Mouse (Mus musculus) neural tube, embryonic 15.5 days (tissue): Measurements from ENCODE around the gene Fam47c. TPM values are rescaled to one million over a fixed set of nuclear protein-coding genes. Genes with fewer than 3 reads are reported as not detected.

ENCODE experiments used
- ATAC-seq: fragments of 200-750 bp; cut with Nextera tagmentation; 2 replicates; pipeline ENCODE4 v1.8.0; 2017; ENCODE audit warnings: mild to moderate bottlenecking, moderate TSS enrichment, moderate library complexity; ENCODE audit not compliant: low FRiP score
- H3K27ac ChIP-seq: fragments of 300-500 bp; sonication (generic); replicated peaks from 2 replicates; pipeline ENCODE4 v1.5.1; 2015; ENCODE audit warnings: mild to moderate bottlenecking, inconsistent platforms
- H3K27me3 ChIP-seq: fragments of 300-500 bp; sonication (generic); replicated peaks from 2 replicates; pipeline ENCODE4 v1.6.1; 2015; ENCODE audit warnings: inconsistent platforms
- H3K36me3 ChIP-seq: fragments of 300-500 bp; sonication (generic); 2 replicates; pipeline ENCODE4 v1.6.1; 2015; ENCODE audit warnings: inconsistent platforms
- H3K4me1 ChIP-seq: fragments of 300-500 bp; sonication (generic); 2 replicates; pipeline ENCODE4 v1.6.1; 2015; ENCODE audit warnings: inconsistent platforms
- H3K4me2 ChIP-seq: fragments of 300-500 bp; sonication (generic); 2 replicates; pipeline ENCODE4 v1.6.1; 2015; ENCODE audit warnings: inconsistent platforms, mild to moderate bottlenecking, moderate library complexity
- H3K4me3 ChIP-seq: fragments of 300-500 bp; sonication (generic); replicated peaks from 2 replicates; pipeline ENCODE4 v1.5.1; 2015; ENCODE audit warnings: mild to moderate bottlenecking, inconsistent platforms
- H3K9ac ChIP-seq: fragments of 300-500 bp; sonication (generic); replicated peaks from 2 replicates; pipeline ENCODE4 v1.6.1; 2015; ENCODE audit warnings: mild to moderate bottlenecking, inconsistent platforms
- H3K9me3 ChIP-seq: fragments of 300-500 bp; sonication (generic); replicated peaks from 2 replicates; pipeline ENCODE4 v1.6.1; 2016; ENCODE audit warnings: inconsistent platforms
- WGBS: fragments of 180-500 bp; shearing (Covaris S2); methylation state at CpG from one replicate; pipeline ENCODE4 v1.1.7; 2015; ENCODE audit warnings: mixed read lengths; 5-methylcytosine and 5-hydroxymethylcytosine counted together
- polyA plus RNA-seq: library from polyadenylated mRNA; unstranded; fragments of >200 nt; fragmentation: Nextera tagmentation; extraction: Ambion mirVana; gene quantifications from 2 replicates; pipeline ENCODE4 v1.2.1, GENCODE M21; 2015

The Fam47c gene
- polyA plus RNA-seq, result not detected in 2 replicates

DNA sequence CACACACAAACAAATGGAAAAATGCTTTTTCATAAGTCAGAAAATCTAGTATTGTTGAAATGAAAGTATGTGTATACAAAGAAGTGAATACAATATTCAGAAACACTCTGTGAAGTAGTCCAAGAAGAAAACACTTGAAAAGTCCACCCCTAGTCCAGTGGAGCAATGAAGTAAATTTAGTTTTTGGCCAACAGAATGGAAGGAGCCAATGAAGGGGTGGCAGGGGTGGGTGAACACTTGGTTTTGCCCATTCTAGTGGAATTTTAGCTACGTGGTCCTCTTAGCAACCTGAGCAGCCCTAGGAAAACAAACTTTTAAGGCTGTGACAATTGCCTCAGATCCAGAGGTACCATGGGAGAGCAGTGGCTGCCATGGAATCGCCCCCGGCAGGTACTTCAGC, at the start of gene Fam47c:
Gene Fam47c, plus strand, starts transcription at position 301 of the 400 bp plus-strand sequence.
- Histone ChIP-seq H3K4me2 (no peak within 1 kb of the TSS), H3K9me3 (no peaks in the 10 kb centered on the region; the same call in 1 of the 2 replicates), H3K27me3 (no peaks in the 10 kb centered on the region), H3K4me3 (no peak within 1 kb of the TSS), H3K27ac (no peak within 1 kb of the TSS), H3K9ac (no peak within 1 kb of the TSS), H3K4me1 (no peaks in the 10 kb centered on the region), H3K36me3 (no peaks in the 10 kb centered on the region)
- WGBS, result 96% methylated on average over 3 of the region's 3 CpGs
- no peak for ATAC-seq

DNA sequence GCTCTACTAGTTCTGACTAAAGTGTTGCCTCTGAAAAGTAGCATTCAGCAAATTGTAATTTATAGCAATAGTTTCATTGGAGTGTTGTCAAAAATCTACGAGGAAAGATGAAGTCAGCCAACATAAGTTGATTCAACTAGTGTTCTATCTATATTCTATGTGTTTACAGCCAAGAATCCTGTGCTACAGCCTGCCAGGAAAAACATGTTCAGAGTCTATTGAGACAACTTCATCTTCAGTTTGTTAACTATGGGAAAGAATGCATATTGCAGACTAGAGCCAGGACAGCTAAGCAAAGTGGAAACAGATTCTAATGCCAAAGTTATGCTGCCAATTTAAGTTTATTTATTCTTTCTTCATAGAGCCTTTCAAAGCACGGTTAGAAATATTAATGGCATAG, 31.8 kb downstream of the Fam47c start:
- Histone ChIP-seq H3K4me2 (no peak overlapping the region), H3K9ac (no peak overlapping the region), H3K27me3 (no peaks in the 10 kb centered on the region), H3K36me3 (no peaks in the 10 kb centered on the region), H3K9me3 (no peaks in the 10 kb centered on the region), H3K4me3 (no peak overlapping the region), H3K27ac (no peak overlapping the region), H3K4me1 (no peaks in the 10 kb centered on the region)
- WGBS, result 82% methylated on average over 2 of the region's 2 CpGs
- ATAC-seq, result no peak

- 84% methylated on average over 2 of the region's 2 CpGs for WGBS
- Histone ChIP-seq H3K27me3 (no peaks in the 10 kb centered on the region), H3K4me2 (no peak overlapping the region), H3K9ac (no peak overlapping the region), H3K4me1 (no peaks in the 10 kb centered on the region), H3K4me3 (no peak overlapping the region), H3K27ac (no peak overlapping the region), H3K9me3 (0 out of 2 replicates have a peak, but pooled peaks cover 4% of the 10 kb centered on the region), H3K36me3 (no peaks in the 10 kb centered on the region)
- no peak for ATAC-seq
Observed at GRCm38 (mm10) chrX:78777078-78777477, 39.5 kb downstream of the Fam47c start.

Other genes with a start within 250 kb of the Fam47c start
- gene Prrg1, start 153.9 kb upstream of the Fam47c start, polyA plus RNA-seq, result 6.1 and 7.3 TPM in 2 replicates